Mouse (Mus musculus): Measurements from ENCODE around the gene Syne1.

GRCm38 (mm10) chr10:5097754-5098137, 453.5 kb downstream of the Syne1 start:
- TF ChIP-seq CTCF (IDR thresholded peaks at IDR 0.05) (no peak), EP300 (IDR thresholded peaks at IDR 0.05) (no peak)
